Mouse (Mus musculus) right cerebral cortex, adult 2 months (tissue): ENCODE data around the gene Bysl.
"Not testable (repeated sequence)": the region's sequence is repeated elsewhere in the genome, so short reads cannot be mapped to it uniquely, and the experiment has no call there.

Experiments used
- DNase-seq, 2 experiments: peaks; one replicate each; pipeline ENCODE4 v3.0.0; 2021 to 2022; ENCODE audit warnings: low spot score in 2 of 2

Bysl gene

DNA sequence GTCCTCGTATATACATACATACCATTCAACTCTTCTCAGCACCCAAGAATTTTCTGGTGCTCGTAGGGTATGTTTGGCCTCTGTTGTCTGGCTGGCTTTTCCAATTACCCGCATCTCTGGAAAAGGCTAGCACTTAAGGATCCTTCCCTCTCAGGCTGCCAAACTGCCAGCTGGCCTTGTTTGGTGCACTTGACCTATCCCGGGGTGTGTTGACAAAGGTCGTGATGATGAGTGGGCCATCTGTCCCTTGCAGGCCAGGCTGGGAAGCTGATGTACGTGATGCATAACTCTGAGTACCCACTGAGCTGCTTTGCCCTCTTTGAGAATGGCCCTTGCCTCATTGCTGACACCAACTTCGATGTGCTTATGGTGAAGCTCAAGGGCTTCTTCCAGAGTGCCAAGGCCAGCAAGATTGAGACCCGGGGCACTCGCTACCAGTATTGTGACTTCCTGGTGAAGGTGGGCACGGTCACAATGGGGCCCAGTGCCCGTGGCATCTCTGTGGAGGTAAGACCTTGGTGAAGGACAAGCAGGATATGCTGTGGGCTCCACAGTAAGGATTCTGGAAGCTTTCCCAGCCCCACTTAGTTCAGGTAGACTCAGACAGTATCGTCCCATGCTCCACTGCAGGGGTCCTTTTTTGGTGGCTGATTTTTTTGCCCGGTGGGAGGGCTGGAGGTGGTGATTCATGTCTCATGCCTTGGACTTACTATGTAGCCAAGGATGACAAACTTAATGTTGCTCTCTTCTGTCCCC lies 7.4 kb upstream of the Bysl start:
- no peak for DNase-seq

DNA sequence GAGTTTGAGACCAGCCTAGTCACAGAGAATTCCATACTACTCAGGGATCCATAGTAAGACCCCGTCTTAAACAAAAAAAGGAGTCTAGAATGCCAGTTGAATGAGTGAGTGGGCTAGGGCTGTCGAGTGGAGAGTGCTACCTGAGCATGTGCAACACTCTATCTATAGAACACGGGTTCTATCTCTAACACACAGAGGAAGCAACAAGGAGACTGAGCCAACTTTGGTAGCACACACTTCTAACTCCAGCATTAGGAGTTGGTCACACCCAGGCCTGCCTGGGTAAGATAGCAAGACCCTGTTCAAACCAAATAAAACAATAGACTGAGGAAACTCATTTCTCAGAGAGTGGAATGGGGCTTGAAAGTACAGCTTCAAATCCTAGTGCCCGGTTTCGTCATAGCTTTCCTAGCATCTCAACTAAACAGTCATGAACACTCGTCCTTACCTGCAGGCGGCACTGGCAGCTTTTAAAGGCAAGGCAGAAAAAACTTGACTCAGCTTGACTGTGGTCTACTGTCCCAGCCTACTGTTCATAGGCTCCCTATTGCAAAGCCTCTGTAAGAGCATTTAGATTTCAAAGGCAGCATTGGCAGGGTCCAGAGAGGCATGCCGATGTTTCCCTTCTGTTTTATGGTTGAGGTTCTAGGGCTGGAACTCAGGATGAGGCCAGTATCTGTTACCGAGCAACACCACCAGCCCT lies 6.5 kb upstream of the Bysl start:
- DNase-seq: no peak

DNA sequence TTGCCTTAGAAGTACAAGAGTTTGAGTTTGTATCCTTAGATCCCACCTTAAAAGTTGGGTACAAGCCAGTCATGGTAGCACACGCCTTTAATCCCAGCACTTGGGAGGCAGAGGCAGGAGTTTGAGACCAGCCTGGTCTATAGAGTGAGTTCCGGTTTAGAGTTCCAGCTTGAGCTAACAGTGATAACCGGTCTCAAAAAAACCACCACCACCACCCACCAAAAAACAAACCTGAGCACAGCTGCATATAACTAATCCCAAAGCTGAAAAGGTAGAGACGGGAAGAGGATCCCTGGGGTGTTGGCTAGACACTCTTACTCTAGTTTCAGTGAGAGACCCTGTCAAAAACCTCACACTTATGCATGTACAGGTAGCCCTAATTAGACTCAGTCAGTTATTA lies 5.4 kb upstream of the Bysl start:
- DNase-seq: no peak

DNA sequence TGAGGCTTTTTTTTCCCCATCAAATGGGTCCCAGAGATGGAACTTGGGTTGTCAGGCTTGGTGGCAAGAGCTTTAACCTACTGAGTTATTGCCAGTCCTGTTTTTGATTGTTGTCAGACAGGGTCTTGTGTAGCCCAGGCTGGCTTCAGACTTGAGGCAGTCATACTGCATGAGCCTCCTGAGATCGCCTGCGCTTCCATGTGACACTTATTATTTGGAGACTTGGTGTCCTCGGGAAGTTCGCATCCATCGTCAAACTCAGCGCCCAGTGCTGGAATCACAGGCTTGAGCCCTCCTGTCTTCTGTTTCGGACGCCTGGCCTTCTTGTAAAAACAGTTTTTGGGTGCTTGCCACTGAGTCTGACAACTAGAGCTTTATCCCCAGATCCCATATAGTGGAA lies 4.8 kb upstream of the Bysl start:
- DNase-seq: no peak

DNA sequence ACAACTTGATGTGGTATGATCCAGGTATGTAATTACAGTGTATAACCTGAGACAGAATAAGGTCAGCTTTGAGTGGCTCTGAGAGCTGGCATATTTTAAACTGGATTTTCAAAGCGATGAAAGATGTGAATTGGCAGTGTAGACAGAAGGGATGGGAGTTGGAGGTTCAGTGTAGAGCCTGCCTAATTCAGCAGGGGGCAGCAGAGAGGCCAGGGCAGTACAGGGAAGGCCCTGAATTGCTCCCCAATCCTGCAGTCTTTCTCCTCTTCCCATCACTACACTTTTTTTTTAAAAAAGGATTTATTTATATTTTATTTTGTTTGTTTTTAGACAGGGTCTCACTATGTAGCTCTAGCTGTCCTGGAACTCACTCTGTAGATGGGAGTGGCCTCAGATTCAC lies 2.7 kb upstream of the Bysl start:
- no peak for DNase-seq

DNA sequence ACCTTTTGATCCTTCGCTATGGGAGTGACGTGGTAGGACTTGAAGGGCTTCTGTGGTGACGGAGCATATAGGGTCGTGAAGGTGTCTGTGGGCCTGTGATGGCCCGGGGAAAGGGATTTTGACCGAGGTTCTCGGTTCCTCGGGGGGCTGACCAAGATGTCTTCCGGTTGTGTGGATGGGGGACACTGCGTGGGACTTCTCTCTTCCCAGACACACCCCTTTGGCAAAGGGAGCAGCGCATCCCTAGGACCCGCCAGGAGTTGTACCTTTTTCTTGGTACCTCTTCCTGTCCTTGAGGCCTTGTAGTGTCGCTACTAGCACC lies 330 bp upstream of the Bysl start:
- no peak for DNase-seq

DNA sequence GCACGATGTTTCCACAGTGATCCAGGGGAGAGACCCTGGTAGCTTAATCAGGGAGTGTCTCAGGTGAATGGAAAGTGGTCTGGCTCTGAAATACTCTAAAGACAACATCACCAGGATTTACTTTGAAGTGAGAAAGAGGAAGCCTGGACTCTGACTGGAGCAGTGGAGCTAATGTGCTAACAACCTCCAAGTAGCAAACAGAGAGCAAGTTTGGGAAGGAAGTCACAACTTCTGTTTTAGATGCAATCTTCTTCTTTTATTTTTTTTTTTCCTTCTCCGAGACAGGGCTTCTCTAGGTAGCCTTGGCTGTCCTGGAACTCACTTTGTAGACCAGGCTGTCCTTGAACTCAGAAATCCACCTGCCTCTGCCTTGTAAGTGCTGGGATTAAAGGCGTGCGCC lies 2.1 kb downstream of the Bysl start:
- DNase-seq: no peak

DNA sequence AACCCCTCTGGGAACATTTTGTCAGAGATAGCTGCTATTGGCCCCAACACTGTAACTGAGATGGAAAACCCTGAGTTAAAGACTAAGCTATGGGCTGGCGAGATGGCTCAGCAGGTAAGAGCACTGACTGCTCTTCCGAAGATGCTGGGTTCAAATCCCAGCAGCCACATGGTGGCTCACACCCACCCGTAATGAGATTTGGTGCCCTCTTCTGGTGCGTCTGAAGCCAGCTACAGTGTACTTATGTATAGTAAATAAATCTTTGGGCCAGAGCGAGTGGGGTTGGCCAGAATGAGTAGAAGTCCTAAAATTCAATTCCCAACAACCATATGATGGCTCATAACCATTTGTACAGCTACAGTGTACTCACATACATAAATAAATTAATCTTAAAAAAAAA lies 5.1 kb downstream of the Bysl start:
- no peak for DNase-seq

DNA sequence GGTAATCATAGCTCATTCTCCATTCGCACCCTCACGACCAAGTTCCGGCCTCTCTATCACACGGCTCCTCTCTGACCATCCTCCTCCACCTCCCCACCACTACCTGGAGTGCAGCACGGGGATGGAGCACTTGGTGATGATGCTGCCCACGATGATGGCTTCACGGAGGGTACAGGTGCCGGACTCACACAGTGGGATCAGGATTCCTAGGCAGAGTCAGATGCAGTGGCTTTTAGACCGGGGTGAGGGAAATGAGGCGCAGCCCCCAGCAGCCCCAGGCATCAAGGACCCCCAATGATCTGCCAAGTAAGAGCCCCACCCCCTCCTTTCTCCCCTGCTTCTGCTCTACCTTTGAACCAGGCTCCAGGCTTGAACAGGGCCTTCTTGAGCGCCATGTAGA lies 9.0 kb downstream of the Bysl start:
- DNase-seq: no peak

DNA sequence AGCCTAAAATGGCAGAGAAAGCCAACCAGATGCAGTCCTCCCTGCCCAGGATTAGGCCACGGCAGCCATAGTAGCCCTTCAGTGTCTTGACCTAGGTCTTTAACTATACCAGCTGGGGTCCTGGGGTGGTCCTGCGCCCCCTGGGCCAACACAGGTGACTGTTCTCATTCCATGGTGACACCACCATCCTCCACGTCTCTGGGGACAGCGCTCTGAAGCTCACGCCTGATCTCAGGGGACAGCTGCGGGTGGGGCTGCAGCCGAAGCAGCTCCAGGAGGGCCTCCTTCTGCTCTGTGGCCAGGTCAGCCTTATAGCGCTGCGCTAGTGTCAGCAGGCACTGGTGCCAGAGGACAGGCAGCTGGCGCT lies 9.9 kb downstream of the Bysl start:
- no peak for DNase-seq

DNA sequence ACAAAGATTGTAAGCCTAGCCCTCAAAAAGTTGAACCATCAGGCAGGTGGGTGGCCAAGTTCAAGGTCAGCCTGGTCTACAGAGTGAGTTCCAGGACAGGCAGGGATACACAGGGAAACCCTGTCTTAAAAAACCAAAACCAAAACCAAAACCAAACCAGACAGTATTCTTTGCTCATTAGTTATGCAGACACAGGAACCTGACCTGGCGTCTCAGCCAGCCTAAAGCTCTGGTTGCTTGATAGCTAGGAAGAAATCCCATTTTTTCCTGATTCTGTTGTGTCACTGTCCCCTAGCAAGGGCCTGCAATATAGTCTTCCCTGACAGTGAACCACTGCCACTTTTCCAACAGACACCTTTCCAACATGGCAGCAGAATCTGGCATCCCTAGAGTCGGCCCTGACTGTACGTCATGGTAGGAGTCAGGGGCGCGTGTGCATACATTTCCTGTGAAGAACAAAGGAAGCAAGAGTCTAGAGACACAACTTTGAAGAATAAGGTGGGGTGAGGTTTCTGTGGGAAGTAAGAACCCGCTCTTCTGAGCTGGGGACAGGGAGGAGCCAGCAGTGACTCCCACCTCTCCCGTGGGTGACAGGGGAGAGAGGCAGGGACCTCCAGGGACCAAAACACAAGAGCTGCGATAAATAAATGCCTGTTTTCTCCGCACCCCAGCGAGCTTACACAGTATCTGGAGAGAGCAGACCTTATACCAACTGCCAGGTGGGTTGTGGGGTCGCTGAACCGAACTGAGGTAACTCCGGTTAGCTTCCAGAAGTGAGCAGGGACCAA lies 10.5 kb downstream of the Bysl start:
- no peak for DNase-seq

DNA sequence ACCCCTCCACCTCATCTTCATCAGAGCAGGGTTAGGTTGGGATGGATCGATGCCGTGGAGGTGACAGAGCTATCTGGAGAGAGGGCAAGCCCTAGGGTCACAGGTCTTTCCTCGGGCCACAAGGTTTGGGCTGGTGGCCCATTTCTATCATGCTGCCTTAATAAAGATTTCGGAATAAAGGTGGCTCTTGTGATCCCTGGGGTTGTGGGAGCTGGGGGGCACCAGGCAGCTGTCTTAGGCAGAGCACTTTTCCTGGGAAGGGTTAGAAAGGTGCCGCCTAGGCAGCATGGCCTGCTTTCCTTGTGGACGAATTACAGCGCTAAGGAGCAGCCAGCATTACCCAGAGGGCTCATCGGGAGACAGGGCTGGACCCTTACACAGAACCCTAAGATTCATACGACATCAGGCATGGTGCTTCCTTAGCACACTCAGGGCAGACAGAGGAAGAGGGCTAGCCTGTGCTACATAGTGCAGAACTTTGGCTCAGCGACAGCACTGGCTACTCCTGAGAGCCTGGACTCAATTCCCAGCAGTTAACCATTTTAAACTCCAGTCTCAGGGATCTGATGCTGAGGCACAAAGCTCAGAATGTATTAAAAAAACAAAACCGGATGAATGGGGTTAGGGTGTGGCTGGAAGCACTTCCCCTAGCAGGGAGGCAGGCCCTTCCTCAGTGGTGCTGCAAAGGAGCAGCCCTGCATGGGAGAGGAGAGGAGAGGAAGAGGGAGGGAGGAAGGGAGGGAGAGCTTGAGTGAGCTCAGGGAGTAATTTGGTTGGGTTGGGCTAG lies 11.6 kb downstream of the Bysl start:
- no peak for DNase-seq

DNA sequence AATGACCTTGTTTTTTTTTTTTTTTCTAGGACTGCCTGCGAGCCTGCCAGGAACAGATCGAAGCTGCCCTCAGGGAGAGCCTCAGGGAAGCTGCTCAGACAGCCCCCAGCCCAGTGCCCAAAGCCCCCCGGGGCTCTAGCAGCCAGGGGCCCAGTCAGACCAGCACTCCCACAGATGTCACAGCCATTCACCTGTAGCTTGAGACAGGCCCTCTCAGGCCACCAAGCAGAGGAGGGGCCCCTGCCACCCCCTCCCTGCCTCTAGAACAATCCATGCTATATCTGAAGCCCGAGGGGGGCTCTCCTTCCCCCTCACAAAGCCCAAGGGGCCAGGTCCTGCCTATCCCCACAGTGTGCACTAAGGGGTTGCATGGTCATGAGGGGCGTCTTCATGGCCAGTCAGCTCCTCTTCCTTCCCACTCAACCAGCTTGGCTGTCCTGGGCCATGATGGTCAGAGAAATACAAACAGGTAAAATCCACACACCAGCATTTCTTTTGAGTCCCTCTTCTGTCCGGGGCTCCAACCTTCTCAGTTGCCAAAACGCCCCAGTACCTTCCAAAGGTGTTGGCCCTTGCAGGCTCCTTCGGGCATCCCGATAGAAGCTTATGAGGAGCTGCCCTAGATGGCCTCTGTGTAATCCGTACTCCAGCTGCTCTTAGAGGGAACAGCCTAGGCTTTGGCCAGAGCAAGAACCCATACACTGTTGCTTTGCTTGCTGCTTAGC lies 12.6 kb downstream of the Bysl start:
- DNase-seq: not testable (repeated sequence)

DNA sequence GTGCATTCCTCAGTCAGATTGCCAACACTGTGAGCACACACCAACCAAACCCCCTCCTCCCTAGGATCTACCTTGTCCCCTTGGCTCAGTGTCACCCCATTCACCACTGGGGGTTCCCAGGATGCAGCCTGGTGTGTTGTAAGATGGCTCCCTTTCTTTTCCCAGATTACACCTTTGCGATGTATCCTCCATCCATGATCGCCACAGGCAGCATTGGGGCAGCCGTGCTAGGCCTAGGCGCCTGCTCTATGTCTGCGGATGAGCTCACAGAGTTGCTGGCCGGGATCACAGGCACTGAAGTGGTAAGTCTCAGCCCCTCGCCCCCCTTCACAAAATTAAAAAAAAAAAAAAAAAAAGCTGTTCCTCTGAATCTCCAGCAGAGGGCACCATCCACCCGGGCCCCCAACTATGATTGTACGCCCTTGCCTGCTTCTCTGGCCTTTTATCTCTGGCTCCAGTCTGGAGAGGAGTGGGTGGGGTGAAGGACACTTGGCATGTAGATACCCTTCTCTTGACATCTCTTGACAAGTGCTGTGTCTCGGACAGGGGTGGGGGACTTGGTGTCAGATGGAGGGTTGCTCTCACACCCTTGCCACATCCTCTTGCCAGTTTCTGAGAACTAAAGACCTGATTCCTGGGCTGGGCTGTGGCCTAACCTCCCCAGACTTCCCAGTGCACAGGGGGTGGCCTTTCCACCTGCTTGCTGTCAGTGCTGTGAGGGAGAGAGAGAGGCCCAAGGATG lies 13.3 kb downstream of the Bysl start:
- peak in 1 of 2 experiments; percentile 31 for DNase-seq

DNA sequence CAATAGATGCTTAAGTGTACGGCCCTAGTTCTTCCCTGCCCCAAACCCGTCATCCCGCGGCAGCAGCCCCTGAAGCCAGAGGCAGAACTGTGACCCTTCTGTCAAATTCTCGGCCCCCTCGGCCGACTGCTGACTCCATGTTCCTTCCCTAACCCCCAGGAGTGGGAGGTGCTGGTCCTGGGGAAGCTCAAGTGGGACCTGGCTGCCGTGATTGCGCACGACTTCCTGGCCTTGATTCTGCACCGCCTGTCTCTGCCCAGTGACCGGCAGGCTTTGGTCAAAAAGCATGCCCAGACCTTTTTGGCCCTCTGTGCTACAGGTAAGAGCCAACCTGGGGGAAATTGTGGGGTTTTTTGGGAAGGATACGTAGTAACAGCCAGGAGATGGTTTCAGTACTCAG lies 14.0 kb downstream of the Bysl start:
- DNase-seq: no peak

DNA sequence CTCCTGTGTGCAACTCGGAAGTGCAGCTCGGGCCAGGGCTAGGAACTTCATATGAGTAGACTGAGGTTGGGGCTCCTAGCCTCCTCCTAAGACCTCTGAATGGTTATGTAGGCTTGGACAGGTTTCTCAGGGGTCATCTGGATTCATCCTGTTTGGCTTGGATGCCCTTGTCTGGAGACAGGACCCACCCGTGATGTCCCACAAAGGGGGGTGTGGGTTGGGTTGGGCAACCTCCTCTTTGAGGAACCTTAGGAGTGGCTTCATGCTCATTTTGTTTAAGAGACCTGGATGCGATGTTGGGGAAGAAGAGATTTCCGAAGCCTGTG lies 14.5 kb downstream of the Bysl start:
- no peak for DNase-seq

DNA sequence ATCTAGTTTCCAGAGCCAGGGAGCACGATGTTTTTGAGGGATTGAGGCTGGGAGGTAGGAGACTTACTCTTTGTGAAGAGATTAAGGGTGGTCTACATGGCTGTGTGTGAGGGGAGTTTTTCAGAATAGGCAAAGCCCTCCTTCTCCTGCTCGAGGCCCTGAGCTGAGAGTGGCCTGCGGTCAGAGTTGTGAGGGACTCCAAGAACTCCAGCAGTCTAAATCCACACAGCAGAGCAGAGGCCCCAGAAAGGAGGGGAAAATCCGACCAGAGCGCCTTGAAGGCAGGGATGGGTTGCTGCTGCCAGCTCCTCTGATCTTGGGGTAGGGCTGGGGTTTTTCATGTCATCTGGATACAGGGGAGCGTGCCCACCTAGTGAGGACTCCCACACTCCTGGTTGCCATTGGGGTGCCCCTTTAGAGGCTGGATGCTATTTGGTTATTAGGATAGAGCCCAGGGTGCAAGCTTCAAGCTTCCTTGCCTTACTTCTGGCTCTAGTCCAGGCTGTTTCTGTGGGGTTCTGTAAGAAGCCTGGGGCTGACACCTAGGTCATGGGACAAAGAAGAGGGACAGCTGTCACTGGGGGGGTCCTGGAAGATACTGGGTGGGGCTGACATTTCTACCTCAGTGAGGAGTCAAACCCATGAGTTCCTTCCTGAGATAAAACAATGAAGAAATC lies 15.0 kb downstream of the Bysl start:
- no peak for DNase-seq

DNA sequence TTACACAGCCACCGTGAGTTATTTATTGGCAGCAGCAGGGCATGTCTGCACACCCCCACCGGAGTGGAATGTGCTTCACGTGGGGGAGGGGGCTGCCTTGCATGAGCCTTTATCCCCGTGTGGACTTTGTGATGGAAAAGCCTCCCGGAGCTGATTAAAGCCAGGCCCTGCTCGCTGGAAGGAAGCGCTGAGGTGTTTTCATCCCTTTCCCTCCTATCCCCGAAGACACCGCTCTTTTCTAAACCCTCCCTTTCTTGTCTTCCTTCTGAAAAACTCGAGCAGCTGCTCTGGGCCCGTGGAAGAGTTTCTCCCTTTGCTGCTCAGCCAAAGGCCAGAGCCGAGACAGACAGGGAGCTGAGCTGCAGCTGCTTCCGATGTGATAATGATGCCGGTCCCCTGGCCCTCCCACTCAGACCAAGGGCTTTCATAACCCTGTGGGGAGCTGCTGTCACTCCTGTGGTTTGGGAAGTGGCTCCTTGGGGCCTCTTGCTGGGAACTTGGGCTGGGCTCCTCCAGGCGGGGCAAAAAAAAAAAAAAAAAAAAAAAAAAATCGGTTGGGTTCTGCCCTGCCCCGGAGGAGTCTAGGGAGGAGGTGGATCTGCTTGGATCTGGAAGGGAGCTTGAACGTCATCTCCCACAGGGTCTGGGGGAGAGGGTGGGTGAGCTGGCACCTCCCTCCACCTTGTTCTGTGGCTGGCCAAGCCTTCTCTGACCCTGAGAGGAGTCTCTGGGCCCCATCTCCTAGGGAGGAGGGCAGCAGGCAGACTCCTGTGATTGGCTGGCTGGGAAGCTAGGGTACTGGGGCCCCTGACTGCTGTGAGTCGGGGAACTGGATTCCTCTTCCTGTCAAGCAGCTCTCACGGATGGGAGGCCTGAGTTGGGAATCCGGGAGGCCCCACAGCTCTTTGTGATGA lies 15.8 kb downstream of the Bysl start:
- no peak for DNase-seq

DNA sequence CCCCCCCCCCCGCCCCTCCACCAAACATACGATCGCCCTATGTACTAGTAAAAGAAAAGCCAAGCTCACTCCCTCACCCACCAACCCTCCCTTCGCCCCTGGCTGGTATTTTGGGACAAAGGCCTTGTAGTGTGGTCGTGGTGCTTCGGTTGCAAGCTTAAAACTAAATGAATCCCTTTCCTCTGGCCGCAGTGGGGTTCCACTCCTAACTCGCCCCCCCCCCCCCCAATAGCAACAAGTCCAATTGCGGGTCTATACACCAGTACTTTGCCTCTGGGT lies 16.4 kb downstream of the Bysl start:
- DNase-seq: no peak
